Mouse (Mus musculus) inflammation-experienced regulatory T-cells, adult 6 months (primary cell): ENCODE results near the gene Gstp1. TPM values are rescaled to one million over a fixed set of nuclear protein-coding genes. Genes with fewer than 3 reads are reported as not detected.
"Not testable (repeated sequence)": the region's sequence is repeated elsewhere in the genome, so short reads cannot be mapped to it uniquely, and the experiment has no call there.

ENCODE experiments used
- ATAC-seq: one replicate; pipeline ENCODE4 v1.8.0; 2017
- polyA plus RNA-seq, 3 experiments: library from polyadenylated mRNA; unstranded; fragments of 100-300 nt; shearing (Covaris generic); gene quantifications; one replicate each; pipeline ENCODE4 v1.2.1; 2017

The Gstp1 gene
- polyA plus RNA-seq, 3 experiments from 2014 or later, result 417 to 553 (median 508) TPM

DNA sequence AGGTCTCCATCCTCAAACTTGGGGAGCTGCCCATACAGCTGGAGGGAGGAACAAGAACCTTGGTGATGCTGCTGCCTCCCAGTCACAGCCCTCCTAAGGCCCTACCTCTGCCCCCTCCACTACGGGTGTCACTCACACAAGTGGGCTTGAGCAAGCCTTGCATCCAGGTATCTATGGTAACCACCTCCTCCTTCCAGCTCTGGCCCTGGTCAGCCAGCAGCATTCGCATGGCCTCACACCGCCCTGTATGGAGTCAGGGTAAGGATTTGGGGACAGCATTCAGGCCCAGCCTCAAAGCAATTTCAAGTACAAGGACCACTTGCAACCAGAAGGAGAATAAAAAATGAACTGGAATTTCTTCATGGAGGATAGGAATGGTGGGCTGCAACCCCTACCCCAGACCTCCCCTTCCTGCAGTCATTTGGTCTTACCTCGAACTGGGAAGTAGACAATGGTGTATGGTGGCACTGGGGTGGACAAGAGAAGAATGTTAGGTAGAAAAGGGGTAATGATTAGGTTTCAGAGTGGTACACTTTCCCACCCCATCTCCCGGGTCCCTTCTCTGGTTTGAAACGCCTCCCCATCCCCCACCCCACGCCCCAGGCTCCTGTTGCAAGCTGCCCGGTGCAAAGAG lies 514 bp downstream of the Gstp1 start:
- not testable (repeated sequence) for ATAC-seq

DNA sequence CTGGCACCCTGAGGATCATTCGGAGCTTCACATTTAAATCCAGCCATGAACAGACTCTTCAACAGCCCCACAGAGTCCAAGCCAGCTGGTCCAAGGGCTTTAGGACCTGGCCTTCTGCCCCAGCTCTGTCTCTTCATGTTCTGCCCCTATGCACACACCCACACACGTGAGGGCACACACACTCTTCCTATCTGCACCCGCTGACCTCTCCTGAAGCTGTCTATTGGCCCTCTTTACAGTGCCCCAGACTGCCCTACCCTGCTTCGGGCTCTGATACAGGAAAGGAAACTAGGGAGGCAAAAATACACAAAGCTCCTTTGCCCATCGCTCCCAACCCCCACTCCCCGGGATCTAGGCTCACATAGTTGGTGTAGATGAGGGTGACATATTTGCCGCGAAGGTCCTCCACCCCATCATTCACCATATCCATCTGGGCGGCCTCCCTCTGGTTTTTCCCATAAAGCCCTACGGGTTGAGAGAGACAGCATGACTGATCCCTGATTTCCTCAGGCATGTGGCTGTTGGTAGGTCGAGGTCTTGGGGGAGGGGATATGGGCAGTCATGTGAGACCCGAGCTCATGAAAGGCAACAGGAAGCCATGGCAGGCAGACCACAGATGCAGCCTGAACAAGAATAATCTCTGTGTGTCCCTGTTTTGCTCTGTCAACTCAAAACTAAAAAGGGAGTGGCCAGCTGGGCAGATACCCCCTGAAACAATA lies 1.3 kb downstream of the Gstp1 start:
- ATAC-seq, result no peak

GRCm38 (mm10) chr19:4033742-4034141 lies 4.0 kb downstream of the Gstp1 start:
- no peak for ATAC-seq

GRCm38 (mm10) chr19:4033298-4033697 lies 4.5 kb downstream of the Gstp1 start:
- no peak for ATAC-seq

GRCm38 (mm10) chr19:4032668-4033067 lies 5.1 kb downstream of the Gstp1 start:
- ATAC-seq, result no peak

GRCm38 (mm10) chr19:4027576-4027975 lies 10.2 kb downstream of the Gstp1 start:
- no peak for ATAC-seq

DNA sequence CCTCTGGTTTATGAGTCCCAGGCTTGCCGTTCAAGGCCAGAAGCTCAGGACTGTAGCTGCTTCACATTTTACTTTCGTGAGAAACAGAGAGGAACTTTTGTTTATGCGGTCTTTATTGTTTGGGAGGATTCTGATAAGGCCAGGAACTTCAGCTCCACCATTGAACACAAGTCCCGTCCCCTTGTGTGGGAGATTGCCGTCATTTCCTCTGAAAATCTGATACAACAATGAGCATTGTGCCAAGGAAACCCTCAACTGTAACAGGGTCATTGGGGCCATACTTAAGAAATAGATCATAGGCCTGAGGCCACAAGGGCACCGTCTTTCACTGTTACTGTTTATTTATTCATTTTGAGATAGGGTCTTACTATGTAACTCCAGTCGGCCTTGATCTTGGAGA lies 14.6 kb downstream of the Gstp1 start:
- no peak for ATAC-seq

- peak; percentile 50 for ATAC-seq
These were observed 18.8 kb downstream of the Gstp1 start for GRCm38 (mm10) chr19:4018743-4019583.

- no peak for ATAC-seq
These were observed 19.7 kb downstream of the Gstp1 start for GRCm38 (mm10) chr19:4017921-4018587.

- ATAC-seq, result no peak
These were observed 22.1 kb downstream of the Gstp1 start for GRCm38 (mm10) chr19:4015635-4016034.

GRCm38 (mm10) chr19:4014802-4015201 lies 23.0 kb downstream of the Gstp1 start:
- ATAC-seq, result no peak

DNA sequence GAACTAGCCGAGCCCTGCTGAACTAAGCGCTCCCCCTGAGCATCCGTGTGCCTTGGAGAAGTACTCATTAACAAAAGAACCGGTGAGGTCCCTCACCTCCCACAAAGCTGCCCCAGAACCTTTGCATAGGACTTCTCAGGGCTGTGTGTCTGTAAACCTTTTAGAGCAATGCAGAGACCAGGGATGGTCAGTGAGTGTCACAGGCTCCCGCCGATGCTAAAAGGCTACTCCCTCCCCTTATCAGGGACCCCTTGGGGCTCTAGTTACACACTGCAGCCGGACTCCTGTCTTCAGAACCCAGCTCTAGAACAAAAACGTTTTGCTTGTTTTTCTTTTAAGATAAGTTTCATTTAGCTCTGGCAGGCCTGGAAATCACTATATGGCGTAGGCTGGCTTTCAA lies 24.7 kb downstream of the Gstp1 start:
- no peak for ATAC-seq

- peak; percentile 99 for ATAC-seq
These were observed 25.3 kb downstream of the Gstp1 start, which contains the start of gene Ndufv1 for GRCm38 (mm10) chr19:4012432-4013022. TSS of gene Ndufv1 (minus strand) at chr19:4012806.

- ATAC-seq, result no peak
These were observed 26.7 kb downstream of the Gstp1 start for GRCm38 (mm10) chr19:4011086-4011485.

- ATAC-seq, result no peak
These were observed 31.8 kb downstream of the Gstp1 start for GRCm38 (mm10) chr19:4005971-4006370.

DNA sequence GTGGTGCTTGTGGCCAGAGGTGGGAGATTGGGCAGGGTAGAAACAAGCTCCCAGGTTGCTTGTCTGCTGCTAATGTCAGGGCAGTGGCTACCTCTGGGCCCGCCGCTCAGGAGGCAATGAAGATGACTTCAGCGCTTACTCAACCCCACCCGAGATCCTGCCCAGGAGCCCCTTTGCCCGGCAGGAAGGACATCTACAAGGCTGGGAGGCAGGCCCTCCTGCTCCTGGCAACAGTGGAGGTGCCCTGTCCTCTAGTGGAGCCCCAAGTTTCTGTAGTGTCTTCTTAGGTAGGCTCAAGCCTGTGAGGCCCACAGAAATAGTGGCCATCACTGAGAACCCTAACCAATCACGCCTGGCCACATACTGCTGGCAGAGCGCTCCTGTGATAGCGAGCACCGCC lies 32.7 kb downstream of the Gstp1 start:
- ATAC-seq, result no peak

DNA sequence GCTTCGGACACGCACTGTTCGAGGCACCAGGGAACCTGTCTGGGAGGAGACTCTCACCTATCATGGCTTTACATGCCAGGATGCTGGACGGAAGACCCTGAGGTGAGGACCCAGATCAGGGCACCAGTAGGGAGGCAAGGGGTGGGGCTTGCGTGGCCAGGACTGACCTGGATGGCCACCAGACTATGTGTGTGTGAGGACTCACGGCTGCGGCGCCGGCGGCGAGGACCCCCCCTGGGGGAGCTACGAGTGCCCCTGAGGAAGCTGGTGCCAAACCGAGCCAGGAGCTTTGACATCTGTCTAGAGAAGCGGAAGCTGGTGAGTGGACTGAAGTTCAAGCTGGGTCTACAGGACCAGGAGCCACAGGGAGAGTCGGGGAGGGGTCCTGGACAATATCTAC lies 33.5 kb downstream of the Gstp1 start:
- ATAC-seq, result no peak

GRCm38 (mm10) chr19:4003641-4004040 lies 34.1 kb downstream of the Gstp1 start:
- no peak for ATAC-seq

GRCm38 (mm10) chr19:4003112-4003511 lies 34.7 kb downstream of the Gstp1 start, which contains the start of gene Doc2g:
TSS of gene Doc2g (plus strand) at chr19:4003313.
- no peak for ATAC-seq

GRCm38 (mm10) chr19:4001752-4002151 lies 36.0 kb downstream of the Gstp1 start:
- ATAC-seq, result no peak

- ATAC-seq, result no peak
These were observed 36.7 kb downstream of the Gstp1 start for GRCm38 (mm10) chr19:4000949-4001525.
